Mouse (Mus musculus): ENCODE measurements at regions not wholly inside any gene's neighbourhood (a gene's known extent, or its start where the extent isn't known, plus 50 kb on each side); places are given as distances from the start of the nearest gene placed in this dataset.

DNA sequence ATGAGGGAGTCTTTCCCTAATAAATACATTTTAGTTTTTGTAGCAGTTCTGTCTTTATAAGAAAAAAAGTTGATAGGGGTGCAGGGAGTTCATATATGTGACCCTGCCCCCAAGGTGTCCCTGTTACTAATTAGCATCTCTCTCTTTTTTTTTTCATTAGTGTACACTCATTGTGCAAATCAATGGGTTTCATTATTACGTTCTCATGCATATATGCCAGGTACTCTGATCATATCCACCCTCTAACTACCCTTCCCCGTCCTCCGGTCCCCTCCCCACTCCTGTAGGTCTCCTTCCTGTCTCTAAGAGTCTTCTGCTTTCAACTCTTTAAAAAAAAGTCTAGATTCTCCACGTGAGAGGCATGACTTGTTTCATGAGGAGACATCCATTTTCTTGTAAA lies 63.9 kb upstream of the Ccnd2 start:
- no peak for TF ChIP-seq CTCF (IDR thresholded peaks at IDR 0.05; ENCODE audit: insufficient read depth, low read depth, low read length)
- TF ChIP-seq POLR2A (IDR thresholded peaks at IDR 0.05; ENCODE audit: insufficient read depth, low read depth, low read length) = no peak
